Mouse (Mus musculus) left cerebral cortex, adult 18-20 months (tissue): ENCODE results near the gene Gins3. TPM values are rescaled to one million over a fixed set of nuclear protein-coding genes. Genes with fewer than 3 reads are reported as not detected.
A peak's percentile ranks its signal among the peaks of the same experiment; 100 is the strongest.
"Not testable (repeated sequence)": the region's sequence is repeated elsewhere in the genome, so short reads cannot be mapped to it uniquely, and the experiment has no call there.

Experiments
- DNase-seq, 2 experiments: peaks; one replicate each; pipeline ENCODE4 v3.0.0; 2021 to 2022; ENCODE audit warnings: low spot score in 2 of 2, mixed read lengths in 1 of 2
- long read RNA-seq, 2 experiments: library from polyadenylated mRNA; stranded (forward); transcript quantifications; one replicate each; pipeline ENCODE4 v2.0.0; 2021
- total RNA-seq, 2 experiments: library from RNA; stranded (reverse); gene quantifications; 2 replicates each; pipeline ENCODE4 v1.2.3; 2021

Gins3 gene
- 1 to 10 TPM; 2.0 to 2.8 TPM for total RNA-seq
- long read RNA-seq, experiment 1, partial matches to known transcripts: 0 of 2 reads
- long read RNA-seq, experiment 1, other reads (novel, unspliced or antisense): 0 of 2 reads
- long read RNA-seq, experiment 2: 0 reads

DNA sequence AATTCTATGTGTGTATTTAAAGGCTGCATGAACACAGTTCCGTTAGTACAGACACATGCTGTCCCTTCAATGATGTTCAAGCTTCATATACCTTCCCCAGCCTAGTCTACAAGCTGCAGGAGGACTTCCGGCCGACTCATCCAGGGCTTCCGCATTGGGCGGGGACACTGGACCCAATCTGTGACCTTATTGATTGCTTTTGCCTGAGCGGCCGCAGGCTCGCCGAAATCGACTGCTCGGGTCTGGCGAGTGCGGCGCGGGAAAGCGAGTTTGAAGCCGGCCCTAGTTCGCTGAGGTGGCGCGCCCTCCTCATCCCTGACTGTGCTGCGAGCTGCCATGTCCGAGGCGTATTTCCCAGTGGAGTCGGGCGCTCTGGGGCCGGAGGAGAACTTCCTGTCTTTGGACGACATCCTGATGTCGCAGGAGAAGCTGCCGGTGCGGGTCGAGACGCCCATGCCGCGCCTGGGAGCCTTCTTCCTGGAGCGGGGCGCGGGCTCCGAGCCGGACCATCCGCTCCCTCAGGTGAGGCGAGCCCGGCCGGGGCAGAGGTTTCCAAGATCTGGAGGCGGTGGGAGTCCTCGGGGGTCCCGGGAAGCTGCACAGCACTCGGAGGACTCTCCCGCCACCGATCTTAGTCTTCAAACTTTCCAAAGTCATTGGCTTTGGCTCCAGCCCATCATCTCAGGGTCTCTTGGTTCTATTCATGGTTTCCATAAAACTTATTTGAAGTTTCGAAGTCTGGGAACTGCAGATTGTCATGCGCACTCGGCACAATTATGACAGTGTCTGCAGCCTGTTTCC, at the start of gene Gins3:
Gene Gins3, plus strand, starts transcription at position 192 of the 801 bp plus-strand sequence.
- DNase-seq: peak; percentile 89 to 92

DNA sequence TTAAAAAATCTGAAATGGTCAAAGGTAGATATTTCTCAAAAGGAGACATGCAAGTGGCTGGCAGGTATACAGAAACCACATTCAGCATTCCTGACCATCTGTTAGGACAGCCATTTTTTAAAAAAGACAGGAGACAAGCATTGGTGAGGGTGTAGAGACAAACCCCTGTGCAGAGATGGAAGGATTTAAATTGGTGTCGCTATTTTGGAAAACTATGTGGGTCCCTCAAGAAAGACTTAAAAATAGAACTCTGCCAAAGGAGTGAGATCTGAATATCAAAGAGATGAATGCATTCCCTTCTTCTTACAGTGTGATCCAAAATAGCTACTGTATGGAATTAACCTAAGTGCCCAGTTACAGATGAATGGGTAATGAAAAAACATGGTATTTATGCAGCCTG, 45.9 kb upstream of the Gins3 start:
- DNase-seq: no peak

DNA sequence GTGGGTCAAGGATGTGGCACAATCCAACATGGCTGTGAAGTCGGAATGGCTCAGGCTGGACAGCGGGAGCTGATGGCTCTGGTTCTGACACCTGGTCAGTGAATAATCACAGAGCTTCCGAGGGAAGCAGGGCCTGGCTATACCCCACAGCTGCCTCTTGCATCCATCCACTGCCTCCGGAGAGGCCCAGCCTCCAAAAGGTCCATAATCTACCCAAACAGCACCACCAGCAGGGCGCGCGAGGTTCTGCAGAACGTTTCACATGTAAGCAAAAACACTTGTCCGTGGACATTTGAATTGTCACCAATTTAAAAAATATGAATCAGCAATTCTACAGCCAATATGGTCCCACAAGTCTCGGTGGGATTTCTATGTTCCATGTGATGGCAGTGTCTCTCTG, 44.0 kb upstream of the Gins3 start:
- no peak for DNase-seq

DNA sequence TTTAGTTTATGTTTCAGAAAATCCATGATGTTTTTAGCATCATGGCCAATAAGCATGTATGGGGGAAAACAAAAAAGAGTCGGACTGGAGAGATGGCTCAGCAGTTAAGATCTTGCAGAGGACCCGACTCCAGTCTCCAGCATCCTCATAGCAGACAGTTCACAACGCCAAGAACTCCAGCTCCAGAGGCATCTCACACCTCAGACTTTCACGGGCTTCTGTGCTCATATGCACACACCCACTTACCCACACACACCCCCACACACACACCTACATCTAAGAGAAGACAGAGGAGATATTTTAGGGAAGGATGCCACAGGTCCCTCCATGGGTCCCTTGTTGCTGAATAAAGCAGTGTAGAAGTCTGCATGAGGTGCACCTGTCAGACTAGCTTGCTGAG, 42.7 kb upstream of the Gins3 start:
- DNase-seq: no peak

DNA sequence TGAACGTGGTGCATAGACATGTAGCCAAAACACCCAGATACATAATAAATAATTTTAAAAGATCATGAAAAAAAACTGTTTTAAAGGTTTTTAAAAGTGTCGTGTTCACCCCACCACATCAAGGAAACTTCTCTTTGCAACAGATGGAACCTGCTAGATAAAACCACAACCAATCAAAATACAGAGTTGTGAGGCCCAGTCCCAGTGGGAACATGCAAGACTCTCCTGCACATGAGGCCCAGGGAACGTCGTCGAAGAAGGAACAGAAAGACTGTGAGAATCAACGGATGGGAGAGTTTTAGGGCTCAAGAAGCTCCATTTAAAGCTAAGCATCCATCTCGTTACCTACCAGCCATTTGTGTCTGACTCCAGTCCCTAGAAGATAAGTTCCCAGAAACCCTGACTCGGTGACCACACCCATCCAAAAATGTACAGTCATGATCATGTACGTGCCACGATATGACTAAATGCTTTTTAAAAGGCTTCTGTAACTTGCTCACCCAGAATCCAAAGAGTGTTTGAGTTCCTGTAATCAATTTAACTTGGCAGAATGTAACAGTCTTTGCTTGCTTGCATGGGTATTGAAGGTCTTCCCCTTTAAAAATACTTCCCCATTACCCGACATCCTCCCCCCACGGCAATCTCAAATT, 41.0 kb upstream of the Gins3 start:
- DNase-seq: no peak

DNA sequence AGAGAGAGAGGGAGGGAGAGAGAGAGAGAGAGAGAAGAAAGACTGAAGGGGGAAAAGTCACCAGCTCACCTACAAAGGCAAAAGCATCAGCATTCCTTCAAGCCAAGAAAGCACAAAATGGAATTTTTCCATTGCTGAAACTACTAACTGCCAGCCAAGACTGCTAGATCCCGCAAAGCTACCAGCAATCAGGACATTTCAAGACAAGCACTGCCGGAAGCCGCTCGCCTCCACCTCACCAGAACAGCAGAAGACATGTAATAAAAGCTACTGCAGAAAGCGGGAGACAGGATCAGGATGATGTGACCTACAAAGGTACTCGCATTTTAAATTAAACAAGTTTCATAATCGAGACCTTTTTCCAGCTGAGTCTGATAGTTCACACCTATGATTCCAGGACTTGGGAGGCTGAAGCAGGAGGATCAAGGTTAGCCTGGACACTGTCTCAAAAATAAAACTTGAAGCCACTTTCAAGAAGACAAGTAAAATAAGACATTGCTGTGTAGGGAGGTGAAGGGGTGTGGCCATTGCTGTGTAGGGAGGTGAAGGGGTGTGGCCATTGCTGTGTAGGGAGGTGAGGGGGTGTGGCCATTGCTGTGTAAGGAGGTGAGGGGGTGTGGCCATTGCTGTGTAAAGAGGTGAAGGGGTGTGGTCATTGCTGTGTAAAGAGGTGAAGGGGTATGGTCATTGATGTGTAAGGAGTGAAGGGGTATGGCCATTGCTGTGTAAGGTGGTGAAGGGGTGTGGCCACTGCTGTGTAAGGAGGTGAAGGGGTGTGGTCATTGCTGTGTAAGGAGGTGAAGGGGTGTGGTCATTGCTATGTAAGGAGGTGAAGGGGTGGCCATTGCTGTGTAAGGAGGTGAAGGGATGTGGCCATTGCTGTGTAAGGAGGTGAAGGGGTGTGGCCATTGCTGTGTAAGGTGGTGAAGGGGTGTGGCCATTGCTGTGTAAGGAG, 39.5 kb upstream of the Gins3 start:
- DNase-seq: peak in 1 of 2 experiments; percentile 42

DNA sequence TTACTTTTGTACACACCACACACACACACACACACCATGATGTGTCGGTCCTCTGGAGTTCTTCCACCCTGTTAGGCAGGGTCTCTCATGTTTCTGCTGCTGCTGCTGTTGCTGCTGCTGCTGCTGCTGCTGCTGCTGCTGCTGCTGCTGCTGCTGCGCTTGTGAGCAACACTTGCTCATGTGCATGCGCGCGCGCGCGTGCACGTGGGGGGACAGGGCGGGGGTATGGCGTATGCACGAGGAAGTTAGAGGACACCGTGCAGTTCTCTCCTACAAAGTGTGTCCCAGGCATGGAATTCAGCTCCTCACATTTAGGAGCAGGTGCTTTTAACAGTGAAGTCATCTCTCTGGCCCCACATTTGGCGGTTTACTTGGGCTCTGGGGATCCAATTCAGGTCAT, 38.1 kb upstream of the Gins3 start:
- DNase-seq: no peak

DNA sequence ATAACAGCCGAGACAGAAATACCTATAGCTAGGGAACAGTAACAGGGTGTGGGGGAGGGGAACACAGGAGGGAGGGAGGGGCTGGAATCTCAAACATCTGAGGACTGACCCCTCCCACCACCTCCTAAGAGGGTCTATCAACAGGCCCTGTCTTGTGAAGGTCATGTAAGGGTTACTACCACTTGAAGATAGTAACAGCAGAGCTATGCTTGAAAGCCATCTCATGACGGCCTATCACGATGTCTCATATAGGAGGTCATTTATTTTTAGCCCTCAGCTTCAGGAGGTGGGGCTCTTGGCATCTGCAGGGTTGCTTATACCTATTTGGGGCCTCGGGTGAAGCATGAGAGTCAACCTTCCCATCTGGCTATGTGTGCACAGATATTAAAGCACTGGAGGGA, 36.4 kb upstream of the Gins3 start:
- DNase-seq: no peak

DNA sequence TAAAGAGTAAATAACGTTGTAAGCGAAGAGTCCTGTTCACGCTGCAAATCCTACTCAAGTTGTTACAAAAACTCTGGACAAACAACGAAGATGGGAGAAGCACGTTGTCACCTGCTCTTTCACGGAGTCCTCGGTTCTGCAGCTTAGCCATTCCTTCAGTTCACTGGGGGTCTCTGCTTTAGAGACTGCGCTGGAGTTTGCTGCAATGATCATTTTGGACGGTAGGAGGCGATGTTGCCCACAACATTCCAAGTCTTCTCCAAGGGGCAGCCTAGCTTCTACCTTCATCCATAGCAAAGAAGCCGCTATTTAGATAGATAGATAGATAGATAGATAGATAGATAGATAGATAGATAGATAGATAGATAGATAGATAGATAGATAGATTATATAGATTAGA, 33.4 kb upstream of the Gins3 start:
- peak; percentile 70 to 76 for DNase-seq

DNA sequence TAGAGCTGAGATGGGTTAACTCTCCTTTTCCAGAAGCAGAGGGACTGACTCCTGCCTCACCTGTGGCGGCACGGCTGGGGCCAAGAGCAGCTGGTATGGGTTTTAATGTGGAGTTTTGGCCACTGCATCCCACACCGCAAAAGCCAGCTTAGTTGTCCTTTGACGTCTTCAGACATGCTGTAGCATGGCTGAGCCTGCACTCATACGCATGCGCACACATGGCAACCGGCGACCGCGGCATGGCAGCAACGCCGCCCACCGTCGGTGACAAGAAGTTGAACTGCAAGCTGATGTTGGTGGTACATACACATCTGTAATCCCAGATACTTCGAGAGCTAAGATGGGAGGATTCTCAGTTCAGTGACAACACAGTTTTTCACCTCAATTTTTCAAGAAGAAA, 31.9 kb upstream of the Gins3 start:
- no peak for DNase-seq

DNA sequence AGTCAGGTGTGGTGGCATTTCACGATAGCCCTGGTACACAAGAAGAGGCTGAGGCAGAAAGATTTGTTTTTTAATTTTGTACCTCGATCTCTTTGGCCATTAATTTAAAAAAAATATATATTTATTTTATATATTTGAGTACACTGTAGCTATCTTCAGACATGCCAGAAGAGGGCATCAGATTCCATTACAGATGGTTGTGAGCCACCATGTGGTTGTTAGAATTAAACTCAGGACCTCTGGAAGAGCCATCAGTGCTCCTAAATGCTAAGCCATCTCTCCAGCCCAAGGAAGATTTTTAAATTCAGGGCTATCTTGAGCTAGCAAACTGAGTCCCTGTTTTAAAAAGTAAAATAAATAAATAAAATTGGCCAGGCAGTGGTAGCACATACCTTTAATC, 31.1 kb upstream of the Gins3 start:
- no peak for DNase-seq

DNA sequence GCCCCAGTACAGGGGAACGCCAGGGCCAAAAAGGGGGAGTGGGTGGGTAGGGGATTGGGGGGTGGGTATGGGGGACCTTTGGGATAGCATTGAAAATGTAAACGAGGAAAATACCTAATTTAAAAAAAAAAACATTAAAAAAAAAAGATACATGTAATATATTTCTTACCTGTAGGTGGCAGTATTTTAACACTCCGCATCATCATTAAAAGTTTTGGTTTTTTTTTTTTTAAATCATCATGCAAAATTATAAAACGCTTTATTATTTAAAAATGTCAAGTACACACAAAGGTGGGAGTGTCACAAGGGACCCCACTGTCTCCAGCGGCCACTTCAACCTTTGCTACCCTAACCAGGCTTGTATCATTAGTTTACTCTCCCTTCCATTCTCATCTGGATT, 26.7 kb upstream of the Gins3 start:
- not testable (repeated sequence) for DNase-seq

DNA sequence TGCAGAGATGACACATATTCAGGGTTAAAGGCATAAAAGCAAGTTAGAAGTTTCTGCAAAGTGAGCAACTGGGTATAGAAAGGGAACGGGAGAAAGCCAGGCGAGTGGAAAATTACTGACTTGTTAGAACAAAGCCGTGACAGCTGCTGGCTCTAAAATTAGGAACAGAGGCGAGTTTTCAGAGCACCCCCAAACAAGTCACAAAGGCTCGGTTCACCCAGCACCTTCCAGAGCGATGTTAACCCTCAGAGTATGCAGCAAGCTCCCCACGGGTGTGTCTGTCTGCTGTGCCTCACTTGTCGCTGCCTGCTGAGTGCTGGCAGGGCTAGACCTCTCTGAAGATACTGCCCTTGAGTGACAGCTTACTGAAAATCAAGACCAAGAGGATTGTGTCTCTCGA, 26.0 kb upstream of the Gins3 start:
- peak; percentile 31 to 61 for DNase-seq

DNA sequence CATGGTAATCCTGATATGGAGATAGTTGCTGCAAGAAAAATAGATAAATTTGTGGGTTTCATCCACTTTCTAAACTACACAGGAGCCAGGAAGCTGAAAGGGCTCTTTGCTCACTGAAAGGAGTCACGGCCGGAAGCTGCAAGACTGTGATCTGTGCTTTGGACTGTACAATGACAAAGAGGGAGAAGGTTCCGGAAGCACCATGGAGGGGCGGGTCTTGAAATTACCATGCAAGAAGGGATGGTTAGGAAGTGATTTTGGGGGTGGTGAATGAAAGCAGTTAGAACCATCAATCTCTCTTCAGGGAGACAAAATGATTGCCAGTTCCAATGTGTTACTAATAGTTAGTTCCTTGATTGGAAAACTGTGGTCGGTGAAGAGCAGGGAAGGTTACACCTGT, 23.8 kb upstream of the Gins3 start:
- no peak for DNase-seq

DNA sequence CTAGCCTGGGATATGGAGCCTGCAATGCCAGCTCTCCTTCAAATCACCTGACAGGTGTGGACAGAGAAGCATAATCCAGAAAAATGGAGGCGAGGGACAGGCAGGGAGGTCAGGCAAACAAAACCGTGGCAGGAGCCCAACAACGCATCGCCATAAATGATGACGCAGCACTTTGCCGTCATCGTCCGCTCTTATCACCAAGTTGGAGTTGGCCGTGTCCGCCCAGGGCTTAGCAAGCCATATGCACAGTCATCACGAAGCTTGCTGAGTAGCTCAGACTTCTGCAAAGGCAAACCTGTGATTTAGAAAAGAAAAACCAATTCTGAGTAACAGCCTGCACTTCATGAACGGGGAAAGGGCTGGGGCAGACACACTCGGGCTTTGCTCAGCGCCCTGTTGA, 22.5 kb upstream of the Gins3 start:
- no peak for DNase-seq

DNA sequence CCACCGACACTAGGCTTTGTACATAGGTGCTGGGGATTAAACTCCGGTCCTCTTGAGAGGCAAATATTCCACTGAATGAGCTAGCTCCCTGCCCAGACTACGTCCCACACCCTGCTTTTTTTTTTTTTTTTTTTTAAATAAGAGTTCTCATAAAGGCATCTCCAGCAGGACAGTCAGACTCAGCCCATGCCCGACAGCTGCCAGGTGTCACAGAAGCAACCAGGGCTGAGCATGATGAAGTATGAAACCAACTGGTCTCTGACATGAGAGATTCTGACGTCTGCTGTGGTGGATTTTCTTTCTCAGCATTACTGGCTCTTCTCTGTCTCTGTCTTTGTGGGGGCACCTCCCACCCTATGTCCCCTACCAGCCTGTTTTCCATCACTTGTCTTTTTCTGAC, 21.5 kb upstream of the Gins3 start:
- DNase-seq: no peak

DNA sequence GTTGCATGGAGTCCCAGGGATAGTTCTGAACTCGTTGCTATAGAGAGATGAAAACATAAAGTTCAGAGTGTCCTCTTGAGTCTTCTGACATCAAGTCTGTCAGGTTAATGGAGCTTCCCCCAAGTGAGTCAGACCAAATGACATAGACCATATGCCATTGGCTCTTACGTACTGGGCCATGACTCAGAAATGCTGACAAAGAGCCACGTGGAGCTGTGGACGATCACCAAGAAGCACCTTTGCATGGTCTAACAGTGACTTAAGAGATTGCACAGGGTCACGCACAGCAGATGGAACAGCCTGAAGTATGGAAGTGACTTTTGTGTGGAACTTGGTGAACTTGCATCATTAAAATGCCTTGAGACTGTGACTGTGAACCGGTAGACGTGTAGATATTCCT, 16.9 kb upstream of the Gins3 start:
- DNase-seq: no peak

DNA sequence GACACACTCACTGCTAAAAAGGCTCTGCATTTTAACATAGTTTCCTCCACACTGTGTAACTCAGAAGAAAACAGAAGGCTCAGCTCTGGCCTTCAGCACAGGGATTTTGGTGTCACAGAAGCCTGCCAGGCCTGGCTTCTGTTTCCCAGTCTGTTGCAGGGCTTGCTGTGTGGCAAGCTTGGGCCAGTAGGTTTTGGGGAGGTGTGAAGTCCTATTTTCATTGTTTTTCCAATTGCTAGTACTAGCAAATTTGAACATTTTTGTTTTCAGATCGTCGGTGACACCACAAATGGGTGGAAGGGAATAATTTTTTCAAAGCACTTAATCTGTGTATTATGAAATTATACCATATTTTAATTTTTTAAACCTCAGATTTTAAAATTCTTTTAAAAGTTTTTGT, 13.2 kb upstream of the Gins3 start:
- no peak for DNase-seq

DNA sequence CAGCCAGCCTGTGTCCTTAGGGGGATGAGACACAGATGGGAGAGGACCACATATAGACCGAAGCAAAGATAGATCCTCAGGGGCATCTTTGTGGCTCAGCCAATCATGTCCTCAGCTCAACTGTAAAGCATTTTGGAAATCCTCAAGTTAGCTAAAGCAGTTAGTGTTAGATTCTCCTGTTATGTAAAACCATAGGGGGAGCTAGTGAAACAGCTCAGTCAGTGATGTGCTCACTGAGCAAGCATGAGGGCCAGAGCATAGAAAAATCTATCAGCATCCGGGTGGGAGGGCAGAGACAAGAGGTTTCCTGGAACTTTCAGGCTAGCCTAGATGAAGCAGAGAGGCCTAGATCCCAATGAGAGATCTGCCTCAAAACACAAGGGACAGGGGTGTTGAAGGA, 8.4 kb upstream of the Gins3 start:
- DNase-seq: no peak

DNA sequence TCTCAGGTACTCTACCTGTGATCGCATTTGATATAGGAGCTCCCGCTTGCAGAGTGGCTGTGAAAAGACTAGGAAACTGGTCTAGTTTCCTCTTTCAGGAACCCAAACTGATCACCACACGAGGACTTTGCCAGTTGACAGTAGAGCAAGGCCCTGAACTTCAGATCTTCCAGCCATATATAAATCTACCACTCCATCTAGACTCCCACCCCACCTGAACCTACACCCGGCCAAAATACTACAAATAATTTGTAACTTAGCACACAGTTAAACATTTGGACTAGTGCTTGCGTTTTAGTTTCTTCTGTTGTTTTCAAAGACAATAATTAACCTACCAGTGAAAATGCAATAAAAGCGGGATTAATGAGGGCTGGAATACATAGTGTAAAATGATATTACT, 413 bp upstream of the Gins3 start:
- DNase-seq: no peak

DNA sequence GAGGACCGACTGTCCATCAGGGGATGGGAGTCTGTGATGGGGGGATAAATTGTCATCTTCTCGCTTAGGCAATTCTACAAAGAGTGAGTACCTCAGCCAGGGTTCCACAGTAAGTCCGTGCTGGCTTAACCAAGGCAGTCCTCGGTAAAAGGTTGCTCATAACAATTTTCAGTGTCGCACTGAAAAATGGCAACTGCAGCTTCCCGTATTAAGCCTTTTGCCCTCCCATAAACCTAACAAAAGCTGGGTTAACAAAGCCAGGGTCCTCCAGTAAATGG, 749 bp downstream of the Gins3 start:
- DNase-seq: no peak

DNA sequence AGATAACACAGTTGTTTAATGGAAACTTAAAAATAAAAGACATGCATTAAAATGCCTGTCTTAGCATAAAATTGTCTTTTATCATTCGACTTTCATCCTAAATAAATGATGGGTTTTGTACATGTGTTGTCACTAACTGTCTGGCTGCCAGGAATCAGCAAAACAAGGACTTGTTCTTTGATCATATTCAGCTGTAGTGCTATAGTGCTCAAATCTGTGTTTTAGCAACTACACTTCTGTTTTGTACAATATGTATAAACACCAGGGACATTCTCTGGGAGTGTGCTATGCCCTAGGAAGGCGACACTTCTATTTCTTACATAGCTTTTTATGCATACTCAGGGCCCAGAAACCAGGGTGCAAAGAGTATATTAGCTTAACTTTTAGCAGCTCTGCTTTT, 11.7 kb downstream of the Gins3 start:
- DNase-seq: no peak
